Mouse (Mus musculus): ENCODE data around the gene Cep19.

Gene Cep19

GRCm38 (mm10) chr16:32107342-32108045, 7.9 kb downstream of the Cep19 start:
- DNase-seq (ENCODE audit: low spot score in 2 of 2), result no peak

DNA sequence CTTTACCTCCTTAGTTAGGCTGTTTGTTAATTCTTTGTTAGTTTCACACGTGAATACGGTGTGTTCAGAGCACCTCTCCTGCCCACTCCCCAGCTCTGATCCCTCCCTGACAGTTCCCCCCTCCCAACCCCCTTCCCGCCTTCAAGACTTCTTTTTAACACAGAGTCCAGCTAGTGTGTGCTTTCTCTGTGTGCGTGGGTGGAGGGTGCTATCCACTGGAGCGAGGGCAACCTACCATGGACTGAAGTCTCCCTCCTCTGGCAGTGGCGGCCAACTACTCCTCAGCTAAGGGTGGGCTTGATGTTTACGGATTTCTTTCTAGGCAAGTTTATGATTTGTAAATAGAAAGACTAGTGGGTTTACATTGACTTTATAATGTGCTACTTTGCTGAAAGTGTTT, 8.6 kb downstream of the Cep19 start:
- no peak for DNase-seq (ENCODE audit: low spot score in 2 of 2)

DNA sequence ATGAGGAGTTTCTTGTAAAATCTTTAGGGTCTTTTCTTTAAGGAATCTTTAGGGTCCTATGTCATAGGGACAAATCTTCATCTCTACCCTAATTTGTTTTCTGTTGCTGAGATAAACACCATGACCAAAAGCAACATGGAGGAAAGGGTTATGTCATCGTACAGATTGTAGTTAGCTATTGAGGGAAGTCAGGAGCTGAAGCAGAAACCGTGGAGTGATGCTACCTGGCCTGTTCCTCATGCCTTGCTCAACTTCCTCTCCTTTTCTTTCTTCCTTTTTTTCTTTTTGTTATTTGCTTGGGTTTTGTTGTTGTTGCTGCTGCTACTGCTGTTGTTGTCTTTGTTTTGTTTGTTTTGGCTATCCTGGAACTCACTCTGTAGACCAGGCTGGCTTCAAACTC, 9.0 kb downstream of the Cep19 start:
- no peak for DNase-seq (ENCODE audit: low spot score in 2 of 2)

DNA sequence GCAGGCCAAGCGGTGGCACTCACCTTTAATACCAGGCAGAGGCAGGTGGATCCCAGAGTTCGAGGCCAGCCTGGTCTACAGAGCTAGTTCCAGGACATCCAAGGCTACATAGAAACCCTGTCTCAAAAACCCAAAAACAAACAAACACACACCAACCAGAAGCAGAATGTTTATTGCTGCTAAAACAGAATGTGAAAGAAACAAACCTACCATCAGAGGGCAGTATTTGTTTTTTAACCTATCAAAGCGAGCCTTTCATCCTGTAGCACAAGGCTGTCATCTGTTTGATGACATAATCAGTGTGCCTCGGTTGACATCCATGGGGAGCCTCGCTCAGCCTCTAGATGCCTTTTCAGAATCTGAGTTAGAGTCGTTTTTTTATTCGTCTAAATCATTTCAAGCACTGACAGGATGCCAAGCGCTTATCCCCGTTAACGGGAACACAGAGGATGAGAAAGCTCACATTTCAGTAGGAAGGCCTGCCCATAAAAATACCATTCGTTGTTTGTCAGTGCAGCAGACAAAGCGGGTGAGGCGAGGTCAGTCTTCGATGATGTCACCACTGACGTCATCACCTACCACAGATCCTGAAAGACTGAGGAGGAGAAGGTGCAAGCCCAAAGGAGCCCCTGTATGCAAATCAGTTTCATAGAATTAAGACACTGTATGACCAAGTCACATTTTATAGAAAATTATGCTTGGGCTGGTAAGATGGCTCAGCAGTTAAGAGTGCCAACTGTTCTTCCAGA, 11.5 kb downstream of the Cep19 start:
- peak in 1 of 2 experiments; percentile 52 for DNase-seq (ENCODE audit: low spot score in 2 of 2)

GRCm38 (mm10) chr16:32113541-32114218, 14.1 kb downstream of the Cep19 start:
- DNase-seq (ENCODE audit: low spot score in 2 of 2), result peak; percentile 58 to 77

DNA sequence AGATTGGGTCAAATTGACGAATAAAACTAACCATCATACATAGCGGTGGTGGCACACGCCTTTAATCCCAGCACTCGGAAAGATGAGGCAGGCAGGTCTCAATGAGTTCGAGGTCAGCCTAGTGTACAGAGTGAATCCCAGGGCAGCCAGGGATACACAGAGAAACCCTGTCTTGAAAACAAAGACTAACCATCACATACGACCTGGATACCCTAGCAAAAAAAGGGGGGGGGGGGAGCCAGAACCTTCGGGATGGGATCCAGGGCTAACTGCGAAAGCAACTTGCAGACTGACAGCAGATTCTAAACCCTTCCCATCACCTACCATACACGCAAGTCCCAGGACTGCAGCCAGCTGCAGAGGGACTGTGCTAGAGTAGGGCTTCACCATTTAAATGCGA, 14.8 kb downstream of the Cep19 start:
- DNase-seq (ENCODE audit: low spot score in 2 of 2), result no peak

GRCm38 (mm10) chr16:32114968-32115695, 15.5 kb downstream of the Cep19 start:
- peak; percentile 86 to 97 for DNase-seq (ENCODE audit: low spot score in 2 of 2)

- no peak for DNase-seq (ENCODE audit: low spot score in 2 of 2)
Measured at GRCm38 (mm10) chr16:32115781-32116180, 16.2 kb downstream of the Cep19 start.

GRCm38 (mm10) chr16:32116186-32116585, 16.6 kb downstream of the Cep19 start:
- no peak for DNase-seq (ENCODE audit: low spot score in 2 of 2)

DNA sequence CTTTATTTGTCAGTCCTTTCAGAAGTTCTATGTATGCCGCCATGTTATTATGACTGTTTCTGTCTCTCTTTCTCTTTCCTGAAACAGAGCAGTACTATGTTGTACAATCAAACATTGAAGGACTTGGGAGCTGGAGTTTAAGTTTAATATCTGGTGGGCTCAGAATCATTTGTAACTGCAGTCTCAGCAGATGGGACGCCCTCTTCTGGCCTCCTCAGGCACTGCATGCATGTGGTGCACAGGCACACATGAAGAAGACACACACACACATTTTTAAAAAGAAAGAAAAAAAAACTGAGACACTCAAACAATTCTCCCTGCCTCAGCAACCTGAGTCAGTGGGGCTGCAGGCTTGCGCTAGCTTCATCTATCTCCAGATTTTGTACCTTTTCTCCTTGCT, 20.9 kb downstream of the Cep19 start:
- no peak for DNase-seq (ENCODE audit: low spot score in 2 of 2)

GRCm38 (mm10) chr16:32124020-32124419, 24.4 kb downstream of the Cep19 start:
- no peak for DNase-seq (ENCODE audit: low spot score in 2 of 2)

- peak in 1 of 2 experiments; percentile 47 for DNase-seq (ENCODE audit: low spot score in 2 of 2)
Measured at GRCm38 (mm10) chr16:32124444-32125335, 25.1 kb downstream of the Cep19 start.

- no peak for DNase-seq (ENCODE audit: low spot score in 2 of 2)
Measured at GRCm38 (mm10) chr16:32125364-32125763, 25.8 kb downstream of the Cep19 start.

DNA sequence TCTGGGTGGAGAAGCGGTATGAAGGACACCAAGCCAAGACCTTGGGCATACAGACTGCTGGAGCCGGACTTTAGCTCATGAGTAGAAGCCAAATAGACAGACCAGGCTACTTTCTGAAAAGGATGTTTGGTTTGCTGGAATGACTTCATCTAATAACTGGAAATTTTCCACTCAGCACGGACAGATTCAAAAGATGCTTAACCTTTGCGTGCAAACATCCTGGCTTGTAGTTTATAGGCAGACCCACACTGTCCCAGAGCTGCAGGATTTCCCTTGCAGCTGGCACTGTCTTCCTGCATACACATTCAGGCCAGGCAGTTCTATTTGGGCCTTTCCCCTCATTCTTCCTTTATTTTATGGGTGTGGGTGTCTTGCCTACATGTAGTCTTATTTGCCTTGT, 27.4 kb downstream of the Cep19 start:
- no peak for DNase-seq (ENCODE audit: low spot score in 2 of 2)

- DNase-seq (ENCODE audit: low spot score in 2 of 2), result no peak
Measured at GRCm38 (mm10) chr16:32129449-32130189, 30.0 kb downstream of the Cep19 start.

GRCm38 (mm10) chr16:32130190-32130826, 30.7 kb downstream of the Cep19 start:
- DNase-seq (ENCODE audit: low spot score in 2 of 2), result peak; percentile 60 to 77

- no peak for DNase-seq (ENCODE audit: low spot score in 2 of 2)
Measured at GRCm38 (mm10) chr16:32133148-32133547, 33.5 kb downstream of the Cep19 start.

GRCm38 (mm10) chr16:32135842-32136357, 36.3 kb downstream of the Cep19 start:
- DNase-seq (ENCODE audit: low spot score in 2 of 2), result no peak

GRCm38 (mm10) chr16:32138954-32139353, 39.4 kb downstream of the Cep19 start:
- no peak for DNase-seq (ENCODE audit: low spot score in 2 of 2)

GRCm38 (mm10) chr16:32143766-32144165, 44.2 kb downstream of the Cep19 start:
- DNase-seq (ENCODE audit: low spot score in 2 of 2), result no peak

All from spleen, postnatal 4 days (tissue).